Mouse (Mus musculus): ENCODE results near the gene Mycl. TPM values are rescaled to one million over a fixed set of nuclear protein-coding genes. Genes with fewer than 3 reads are reported as not detected.
"Not testable (repeated sequence)": the region's sequence is repeated elsewhere in the genome, so short reads cannot be mapped to it uniquely, and the experiment has no call there.

Mycl gene
- polyA plus RNA-seq, 1 experiment from 2014 or later: 46.3 TPM

GRCm38 (mm10) chr4:122982537-122982936, 12.9 kb upstream of the Mycl start:
- Histone ChIP-seq H3K4me1 (ENCODE audit: control insufficient read depth, insufficient read depth, low read length) (no peaks in the 10 kb centered on the region), H3K4me3 (ENCODE audit: low read depth, low read length) (no peak overlapping the region), H3K27ac (replicated peaks; ENCODE audit: low read depth, low read length) (no peak overlapping the region), H3K9me3 (replicated peaks; ENCODE audit: control insufficient read depth, low read length) (no peaks in the 10 kb centered on the region), H3K4me2 (ENCODE audit: low read depth, low read length) (no peak overlapping the region), H3K27me3 (ENCODE audit: control insufficient read depth, insufficient read depth, low read length) (peaks cover 9% of the 10 kb centered on the region), H3K36me3 (replicated peaks; ENCODE audit: control insufficient read depth, insufficient read depth, low read depth, low read length) (no peaks in the 10 kb centered on the region), H3K9ac (replicated peaks; ENCODE audit: low read length) (no peak overlapping the region)
- no peak for DNase-seq (ENCODE audit: low spot score)
- no peak for ATAC-seq (replicated peaks; ENCODE audit: insufficient number of reproducible peaks, low FRiP score, low TSS enrichment, low read depth)
- 72% methylated on average over 3 of the region's 3 CpGs for WGBS

- no peak overlapping the region for H3K27ac ChIP-seq (replicated peaks; ENCODE audit: low read depth, low read length)
- peak overlapping the region; percentile 29; the same call in 1 of the 2 replicates for H3K4me2 ChIP-seq (ENCODE audit: low read depth, low read length)
- no peaks in the 10 kb centered on the region for H3K36me3 ChIP-seq (replicated peaks; ENCODE audit: control insufficient read depth, insufficient read depth, low read depth, low read length)
- peak overlapping the region; percentile 5; the same call in 1 of the 2 replicates for H3K4me3 ChIP-seq (ENCODE audit: low read depth, low read length)
- no peaks in the 10 kb centered on the region for H3K4me1 ChIP-seq (ENCODE audit: control insufficient read depth, insufficient read depth, low read length)
- WGBS: 23% methylated on average over 17 of the region's 17 CpGs
- H3K9ac ChIP-seq (replicated peaks; ENCODE audit: low read length): no peak overlapping the region
- peaks cover 9% of the 10 kb centered on the region for H3K27me3 ChIP-seq (ENCODE audit: control insufficient read depth, insufficient read depth, low read length)
- no peaks in the 10 kb centered on the region for H3K9me3 ChIP-seq (replicated peaks; ENCODE audit: control insufficient read depth, low read length)
- ATAC-seq (replicated peaks; ENCODE audit: insufficient number of reproducible peaks, low FRiP score, low TSS enrichment, low read depth) (no peak), DNase-seq (ENCODE audit: low spot score) (no peak)
These were observed 11.8 kb upstream of the Mycl start for GRCm38 (mm10) chr4:122983486-122984261.

GRCm38 (mm10) chr4:122985110-122985509, 10.3 kb upstream of the Mycl start:
- ATAC-seq (replicated peaks; ENCODE audit: insufficient number of reproducible peaks, low FRiP score, low TSS enrichment, low read depth) (peak; percentile 80), DNase-seq (ENCODE audit: low spot score) (peak; percentile 76)
- Histone ChIP-seq H3K4me2 (ENCODE audit: low read depth, low read length) (no peak overlapping the region), H3K9ac (replicated peaks; ENCODE audit: low read length) (no peak overlapping the region), H3K4me3 (ENCODE audit: low read depth, low read length) (no peak overlapping the region), H3K9me3 (replicated peaks; ENCODE audit: control insufficient read depth, low read length) (no peaks in the 10 kb centered on the region), H3K36me3 (replicated peaks; ENCODE audit: control insufficient read depth, insufficient read depth, low read depth, low read length) (no peaks in the 10 kb centered on the region), H3K27me3 (ENCODE audit: control insufficient read depth, insufficient read depth, low read length) (peaks cover 9% of the 10 kb centered on the region), H3K27ac (replicated peaks; ENCODE audit: low read depth, low read length) (no peak overlapping the region), H3K4me1 (ENCODE audit: control insufficient read depth, insufficient read depth, low read length) (no peaks in the 10 kb centered on the region)
- WGBS: 50% methylated on average over 8 of the region's 8 CpGs

- ATAC-seq (replicated peaks; ENCODE audit: insufficient number of reproducible peaks, low FRiP score, low TSS enrichment, low read depth) (no peak), DNase-seq (ENCODE audit: low spot score) (no peak)
- H3K36me3 ChIP-seq (replicated peaks; ENCODE audit: control insufficient read depth, insufficient read depth, low read depth, low read length): no peaks in the 10 kb centered on the region
- H3K9me3 ChIP-seq (replicated peaks; ENCODE audit: control insufficient read depth, low read length): no peaks in the 10 kb centered on the region
- H3K27ac ChIP-seq (replicated peaks; ENCODE audit: low read depth, low read length): no peak overlapping the region
- H3K27me3 ChIP-seq (ENCODE audit: control insufficient read depth, insufficient read depth, low read length): peaks cover 9% of the 10 kb centered on the region
- WGBS: 81% methylated on average over 4 of the region's 4 CpGs
- no peak overlapping the region for H3K4me3 ChIP-seq (ENCODE audit: low read depth, low read length)
- H3K4me1 ChIP-seq (ENCODE audit: control insufficient read depth, insufficient read depth, low read length): no peaks in the 10 kb centered on the region
- H3K4me2 ChIP-seq (ENCODE audit: low read depth, low read length): no peak overlapping the region
- no peak overlapping the region for H3K9ac ChIP-seq (replicated peaks; ENCODE audit: low read length)
These were observed 8.0 kb upstream of the Mycl start for GRCm38 (mm10) chr4:122987421-122987820.

- not testable (repeated sequence) for H3K4me3 ChIP-seq (ENCODE audit: low read depth, low read length); H3K27me3 ChIP-seq (ENCODE audit: control insufficient read depth, insufficient read depth, low read length); H3K4me2 ChIP-seq (ENCODE audit: low read depth, low read length); H3K9ac ChIP-seq (replicated peaks; ENCODE audit: low read length); H3K4me1 ChIP-seq (ENCODE audit: control insufficient read depth, insufficient read depth, low read length); ATAC-seq (replicated peaks; ENCODE audit: insufficient number of reproducible peaks, low FRiP score, low TSS enrichment, low read depth); H3K27ac ChIP-seq (replicated peaks; ENCODE audit: low read depth, low read length); DNase-seq (ENCODE audit: low spot score); H3K36me3 ChIP-seq (replicated peaks; ENCODE audit: control insufficient read depth, insufficient read depth, low read depth, low read length); H3K9me3 ChIP-seq (replicated peaks; ENCODE audit: control insufficient read depth, low read length)
- 56% methylated on average over 3 of the region's 3 CpGs for WGBS
These were observed 7.4 kb upstream of the Mycl start for GRCm38 (mm10) chr4:122988004-122988403.

GRCm38 (mm10) chr4:122991177-122991576, 4.3 kb upstream of the Mycl start:
- Histone ChIP-seq H3K9me3 (replicated peaks; ENCODE audit: control insufficient read depth, low read length) (no peaks in the 10 kb centered on the region), H3K4me2 (ENCODE audit: low read depth, low read length) (no peak overlapping the region), H3K4me1 (ENCODE audit: control insufficient read depth, insufficient read depth, low read length) (no peaks in the 10 kb centered on the region), H3K36me3 (replicated peaks; ENCODE audit: control insufficient read depth, insufficient read depth, low read depth, low read length) (no peaks in the 10 kb centered on the region), H3K27me3 (ENCODE audit: control insufficient read depth, insufficient read depth, low read length) (no peaks in the 10 kb centered on the region), H3K27ac (replicated peaks; ENCODE audit: low read depth, low read length) (no peak overlapping the region), H3K9ac (replicated peaks; ENCODE audit: low read length) (no peak overlapping the region), H3K4me3 (ENCODE audit: low read depth, low read length) (no peak overlapping the region)
- 77% methylated on average over 1 of the region's 1 CpGs for WGBS
- no peak for DNase-seq (ENCODE audit: low spot score)
- ATAC-seq (replicated peaks; ENCODE audit: insufficient number of reproducible peaks, low FRiP score, low TSS enrichment, low read depth): no peak

GRCm38 (mm10) chr4:122992276-122992675, 3.2 kb upstream of the Mycl start:
- Histone ChIP-seq H3K4me1 (ENCODE audit: control insufficient read depth, insufficient read depth, low read length) (no peaks in the 10 kb centered on the region), H3K27me3 (ENCODE audit: control insufficient read depth, insufficient read depth, low read length) (no peaks in the 10 kb centered on the region), H3K9ac (replicated peaks; ENCODE audit: low read length) (no peak overlapping the region), H3K36me3 (replicated peaks; ENCODE audit: control insufficient read depth, insufficient read depth, low read depth, low read length) (no peaks in the 10 kb centered on the region), H3K4me2 (ENCODE audit: low read depth, low read length) (no peak overlapping the region), H3K9me3 (replicated peaks; ENCODE audit: control insufficient read depth, low read length) (no peaks in the 10 kb centered on the region), H3K27ac (replicated peaks; ENCODE audit: low read depth, low read length) (no peak overlapping the region), H3K4me3 (ENCODE audit: low read depth, low read length) (no peak overlapping the region)
- ATAC-seq (replicated peaks; ENCODE audit: insufficient number of reproducible peaks, low FRiP score, low TSS enrichment, low read depth): no peak
- no peak for DNase-seq (ENCODE audit: low spot score)
- 67% methylated on average over 3 of the region's 3 CpGs for WGBS

- peak overlapping the region; percentile 82 for H3K4me3 ChIP-seq (ENCODE audit: low read depth, low read length)
- no peaks in the 10 kb centered on the region; the same call in 1 of the 2 replicates for H3K36me3 ChIP-seq (replicated peaks; ENCODE audit: control insufficient read depth, insufficient read depth, low read depth, low read length)
- H3K4me1 ChIP-seq (ENCODE audit: control insufficient read depth, insufficient read depth, low read length): no peaks in the 10 kb centered on the region
- WGBS: 0% methylated on average over 26 of the region's 32 CpGs
- peak overlapping the region; percentile 89 for H3K27ac ChIP-seq (replicated peaks; ENCODE audit: low read depth, low read length)
- H3K9ac ChIP-seq (replicated peaks; ENCODE audit: low read length): peak overlapping the region; percentile 93
- ATAC-seq (replicated peaks; ENCODE audit: insufficient number of reproducible peaks, low FRiP score, low TSS enrichment, low read depth) (peak; percentile 27), DNase-seq (ENCODE audit: low spot score) (peak; percentile 49)
- no peaks in the 10 kb centered on the region for H3K9me3 ChIP-seq (replicated peaks; ENCODE audit: control insufficient read depth, low read length)
- H3K27me3 ChIP-seq (ENCODE audit: control insufficient read depth, insufficient read depth, low read length): no peaks in the 10 kb centered on the region
- peak overlapping the region; percentile 92 for H3K4me2 ChIP-seq (ENCODE audit: low read depth, low read length)
These were observed 767 bp downstream of the Mycl start for GRCm38 (mm10) chr4:122996221-122996617.
